Mouse (Mus musculus): ENCODE results near the gene Aldh3b1.

DNA sequence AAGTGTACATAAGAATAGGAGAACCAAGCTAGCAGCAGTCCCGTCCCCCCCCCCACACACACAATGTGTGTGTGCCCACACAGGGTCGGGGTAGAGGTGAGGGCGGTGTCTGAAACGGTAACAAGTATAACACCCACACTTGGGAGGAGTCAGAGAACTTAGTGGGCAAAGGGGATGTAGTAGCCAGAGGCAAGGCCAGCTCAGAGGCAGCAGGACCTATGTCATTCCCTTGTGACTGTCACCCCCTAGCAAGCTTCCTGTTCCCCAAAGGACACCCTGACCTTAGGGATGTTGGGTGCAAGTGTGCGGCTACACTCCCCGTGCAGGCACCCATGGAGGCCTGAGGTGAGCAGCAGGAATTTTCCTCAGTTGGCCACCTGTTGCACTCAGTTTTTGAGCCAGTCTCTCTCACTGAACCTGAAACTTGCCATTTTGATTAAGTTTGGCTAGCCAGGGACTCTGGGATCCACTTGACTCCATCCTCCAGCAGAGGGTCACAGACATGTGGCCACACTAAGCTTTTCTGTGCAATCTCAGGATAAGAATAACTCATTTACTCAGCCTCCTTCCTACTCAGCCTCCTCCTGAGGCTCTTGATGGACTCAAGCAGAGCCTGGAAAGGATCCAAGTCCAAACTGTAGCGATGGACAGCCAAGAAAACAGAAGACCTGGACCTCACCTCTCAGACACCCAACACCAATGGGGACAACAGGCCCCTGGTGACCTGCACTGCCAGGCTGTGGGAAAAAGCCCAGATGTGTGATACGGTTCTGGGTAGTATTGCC is 21.5 kb downstream of the Aldh3b1 start:
- TF ChIP-seq EP300 (optimal IDR thresholded peaks at IDR 0.05) = no peak
- no peak for TF ChIP-seq CTCF (IDR thresholded peaks at IDR 0.05; ENCODE audit: low read depth)
